Mouse (Mus musculus) MN1 (cell line): Measurements from ENCODE around the gene Nr1i3.

Experiments
- DNase-seq: peaks from one replicate; pipeline ENCODE4 v3.0.0-alpha.2; 2016; ENCODE audit warnings: low spot score

The Nr1i3 gene

GRCm38 (mm10) chr1:171213801-171214496, at the start of gene Nr1i3:
Nr1i3 (plus strand) TSS chr1:171213970.
- DNase-seq, result no peak

GRCm38 (mm10) chr1:171164258-171164657, 49.5 kb upstream of the Nr1i3 start:
- no peak for DNase-seq

- DNase-seq, result no peak
Observed at GRCm38 (mm10) chr1:171165629-171166345, 48.0 kb upstream of the Nr1i3 start.

- no peak for DNase-seq
Observed at GRCm38 (mm10) chr1:171168906-171169305, 44.9 kb upstream of the Nr1i3 start.

GRCm38 (mm10) chr1:171169913-171170312, 43.9 kb upstream of the Nr1i3 start:
- DNase-seq, result no peak

GRCm38 (mm10) chr1:171171138-171171537, 42.6 kb upstream of the Nr1i3 start:
- no peak for DNase-seq

- no peak for DNase-seq
Observed at GRCm38 (mm10) chr1:171172779-171173178, 41.0 kb upstream of the Nr1i3 start.

GRCm38 (mm10) chr1:171179487-171180171, 34.1 kb upstream of the Nr1i3 start:
- DNase-seq, result no peak

GRCm38 (mm10) chr1:171183025-171183424, 30.7 kb upstream of the Nr1i3 start:
- DNase-seq, result no peak

GRCm38 (mm10) chr1:171183620-171184019, 30.1 kb upstream of the Nr1i3 start:
- no peak for DNase-seq

- no peak for DNase-seq
Observed at GRCm38 (mm10) chr1:171184314-171184713, 29.5 kb upstream of the Nr1i3 start.

GRCm38 (mm10) chr1:171185655-171186054, 28.1 kb upstream of the Nr1i3 start:
- DNase-seq, result no peak

GRCm38 (mm10) chr1:171187851-171188700, 25.7 kb upstream of the Nr1i3 start:
- no peak for DNase-seq

GRCm38 (mm10) chr1:171189046-171189445, 24.7 kb upstream of the Nr1i3 start:
- no peak for DNase-seq

GRCm38 (mm10) chr1:171189476-171190114, 24.2 kb upstream of the Nr1i3 start:
- DNase-seq, result no peak

GRCm38 (mm10) chr1:171190832-171191231, 22.9 kb upstream of the Nr1i3 start:
- no peak for DNase-seq

- no peak for DNase-seq
Observed at GRCm38 (mm10) chr1:171192283-171192682, 21.5 kb upstream of the Nr1i3 start.

- DNase-seq, result peak; percentile 49
Observed at GRCm38 (mm10) chr1:171193093-171193840, 20.5 kb upstream of the Nr1i3 start.

- no peak for DNase-seq
Observed at GRCm38 (mm10) chr1:171193911-171194830, 19.6 kb upstream of the Nr1i3 start.
